Mouse (Mus musculus) heart, embryonic 12.5 days (tissue): ENCODE data around the gene Ubr7. TPM values are rescaled to one million over a fixed set of nuclear protein-coding genes. Genes with fewer than 3 reads are reported as not detected.

Experiments used
- ATAC-seq: fragments of 200-750 bp; cut with Nextera tagmentation; 2 replicates; pipeline ENCODE4 v1.8.0; 2017; ENCODE audit warnings: moderate TSS enrichment, moderate library complexity; ENCODE audit not compliant: insufficient number of reproducible peaks, low FRiP score
- H3K27ac ChIP-seq: fragments of 300-500 bp; sonication (generic); 2 replicates; pipeline ENCODE4 v1.5.1; 2016; ENCODE audit warnings: mild to moderate bottlenecking, moderate library complexity; ENCODE audit not compliant: poor library complexity, severe bottlenecking
- H3K27me3 ChIP-seq: fragments of 300-500 bp; sonication (generic); replicated peaks from 2 replicates; pipeline ENCODE4 v1.6.1; 2016; ENCODE audit warnings: mild to moderate bottlenecking, moderate library complexity
- H3K36me3 ChIP-seq: fragments of 300-500 bp; sonication (generic); 2 replicates; pipeline ENCODE4 v1.6.1; 2016; ENCODE audit warnings: mild to moderate bottlenecking, moderate library complexity
- H3K4me1 ChIP-seq: fragments of 300-500 bp; sonication (generic); replicated peaks from 2 replicates; pipeline ENCODE4 v1.6.1; 2016; ENCODE audit warnings: mild to moderate bottlenecking
- H3K4me2 ChIP-seq: fragments of 300-500 bp; sonication (generic); 2 replicates; pipeline ENCODE4 v1.6.1; 2016; ENCODE audit warnings: mild to moderate bottlenecking, moderate library complexity
- H3K4me3 ChIP-seq: fragments of 300-500 bp; sonication (generic); 2 replicates; pipeline ENCODE4 v1.5.1; 2016; ENCODE audit warnings: mild to moderate bottlenecking
- H3K9ac ChIP-seq: fragments of 300-500 bp; sonication (generic); 2 replicates; pipeline ENCODE4 v1.6.1; 2016; ENCODE audit warnings: mild to moderate bottlenecking, moderate library complexity
- H3K9me3 ChIP-seq: fragments of 300-500 bp; sonication (generic); replicated peaks from 2 replicates; pipeline ENCODE4 v1.6.1; 2016; ENCODE audit warnings: mild to moderate bottlenecking, moderate library complexity
- WGBS: fragments of 180-500 bp; shearing (Covaris S2); methylation state at CpG from one replicate; pipeline ENCODE4 v1.1.7; 2016; 5-methylcytosine and 5-hydroxymethylcytosine counted together
- polyA plus RNA-seq: library from polyadenylated mRNA; unstranded; fragments of >200 nt; fragmentation: Nextera tagmentation; extraction: Ambion mirVana; gene quantifications from 2 replicates; pipeline ENCODE4 v1.2.1, GENCODE M21; 2016

Ubr7 gene
- polyA plus RNA-seq, 1 experiment from 2014 or later = 34.7 TPM

- 0 out of 2 replicates have a peak overlapping the region, but pooled peaks have one; percentile 7 for H3K27ac ChIP-seq
- H3K9ac ChIP-seq = no peak overlapping the region
- no peak overlapping the region for H3K4me3 ChIP-seq
- H3K36me3 ChIP-seq = no peaks in the 10 kb centered on the region
- 40% methylated on average over 6 of the region's 6 CpGs for WGBS
- no peaks in the 10 kb centered on the region for H3K27me3 ChIP-seq
- H3K4me1 ChIP-seq = peaks cover 6% of the 10 kb centered on the region
- no peaks in the 10 kb centered on the region for H3K9me3 ChIP-seq
- no peak for ATAC-seq
- no peak overlapping the region; the same call in 1 of the 2 replicates for H3K4me2 ChIP-seq
Observed at GRCm38 (mm10) chr12:102723861-102724260, 33.9 kb upstream of the Ubr7 start.

- Histone ChIP-seq H3K36me3 (no peaks in the 10 kb centered on the region), H3K9ac (no peak overlapping the region), H3K4me2 (no peak overlapping the region), H3K9me3 (no peaks in the 10 kb centered on the region), H3K4me3 (no peak overlapping the region), H3K27me3 (no peaks in the 10 kb centered on the region), H3K27ac (no peak overlapping the region), H3K4me1 (peaks cover 7% of the 10 kb centered on the region)
- whole genome bisulfite sequencing = 90% methylated on average over 6 of the region's 6 CpGs
- no peak for ATAC-seq
Observed at GRCm38 (mm10) chr12:102725146-102725545, 32.6 kb upstream of the Ubr7 start.

- Histone ChIP-seq H3K9me3 (no peaks in the 10 kb centered on the region), H3K36me3 (no peaks in the 10 kb centered on the region), H3K27ac (no peak overlapping the region), H3K27me3 (no peaks in the 10 kb centered on the region), H3K4me1 (peaks cover 13% of the 10 kb centered on the region), H3K4me2 (no peak overlapping the region), H3K9ac (no peak overlapping the region), H3K4me3 (no peak overlapping the region)
- no peak for ATAC-seq
- 69% methylated on average over 7 of the region's 7 CpGs for WGBS
Observed at GRCm38 (mm10) chr12:102725761-102726175, 32.0 kb upstream of the Ubr7 start.

GRCm38 (mm10) chr12:102729855-102730797 is 27.6 kb upstream of the Ubr7 start:
- Histone ChIP-seq H3K27me3 (no peaks in the 10 kb centered on the region), H3K4me3 (peak overlapping the region; percentile 21; the same call in 1 of the 2 replicates), H3K4me1 (peaks cover 22% of the 10 kb centered on the region), H3K36me3 (no peaks in the 10 kb centered on the region), H3K27ac (no peak overlapping the region), H3K9ac (no peak overlapping the region), H3K4me2 (peak overlapping the region; percentile 57), H3K9me3 (no peaks in the 10 kb centered on the region)
- peak; percentile 94 for ATAC-seq
- 38% methylated on average over 26 of the region's 26 CpGs for WGBS

GRCm38 (mm10) chr12:102730798-102731619 is 26.8 kb upstream of the Ubr7 start:
- H3K9ac ChIP-seq = no peak overlapping the region
- H3K4me1 ChIP-seq = peaks cover 22% of the 10 kb centered on the region
- 0 out of 2 replicates have a peak, but pooled peaks have one; percentile 4 for ATAC-seq
- no peaks in the 10 kb centered on the region for H3K27me3 ChIP-seq
- no peaks in the 10 kb centered on the region for H3K36me3 ChIP-seq
- WGBS = 40% methylated on average over 16 of the region's 16 CpGs
- no peak overlapping the region for H3K27ac ChIP-seq
- H3K4me2 ChIP-seq = peak overlapping the region; percentile 57
- H3K9me3 ChIP-seq = no peaks in the 10 kb centered on the region
- H3K4me3 ChIP-seq = no peak overlapping the region

- Histone ChIP-seq H3K4me2 (no peak overlapping the region), H3K27me3 (no peaks in the 10 kb centered on the region), H3K27ac (no peak overlapping the region), H3K9me3 (no peaks in the 10 kb centered on the region), H3K9ac (no peak overlapping the region), H3K36me3 (no peaks in the 10 kb centered on the region), H3K4me1 (peaks cover 22% of the 10 kb centered on the region), H3K4me3 (no peak overlapping the region)
- no peak for ATAC-seq
- WGBS = 5% methylated on average over 5 of the region's 5 CpGs
Observed at GRCm38 (mm10) chr12:102733381-102733780, 24.4 kb upstream of the Ubr7 start.

GRCm38 (mm10) chr12:102739096-102739495 is 18.7 kb upstream of the Ubr7 start:
- ATAC-seq = no peak

GRCm38 (mm10) chr12:102740285-102740684 is 17.5 kb upstream of the Ubr7 start:
- H3K27me3 ChIP-seq = no peaks in the 10 kb centered on the region
- H3K9ac ChIP-seq = no peak overlapping the region
- WGBS = 61% methylated on average over 3 of the region's 3 CpGs
- no peaks in the 10 kb centered on the region for H3K9me3 ChIP-seq
- peaks cover 21% of the 10 kb centered on the region for H3K4me1 ChIP-seq
- H3K36me3 ChIP-seq = peaks cover 3% of the 10 kb centered on the region; the same call in 1 of the 2 replicates
- no peak overlapping the region for H3K4me3 ChIP-seq
- no peak overlapping the region for H3K27ac ChIP-seq
- no peak overlapping the region for H3K4me2 ChIP-seq
- no peak for ATAC-seq

More at GRCm38 (mm10) chr12:102739096-102739495, 18.7 kb upstream of the Ubr7 start:
- 59% methylated on average over 5 of the region's 5 CpGs for WGBS
- H3K9me3 ChIP-seq = no peaks in the 10 kb centered on the region
- H3K36me3 ChIP-seq = peaks cover 3% of the 10 kb centered on the region; the same call in 1 of the 2 replicates
- H3K4me1 ChIP-seq = peaks cover 15% of the 10 kb centered on the region
- H3K27me3 ChIP-seq = no peaks in the 10 kb centered on the region
- H3K27ac ChIP-seq = no peak overlapping the region
- H3K4me3 ChIP-seq = no peak overlapping the region
- H3K9ac ChIP-seq = no peak overlapping the region
- no peak overlapping the region for H3K4me2 ChIP-seq

- ATAC-seq = no peak
- H3K36me3 ChIP-seq = peaks cover 6% of the 10 kb centered on the region; the same call in 1 of the 2 replicates
- no peak overlapping the region; the same call in 1 of the 2 replicates for H3K9ac ChIP-seq
- H3K27me3 ChIP-seq = no peaks in the 10 kb centered on the region
- no peak overlapping the region for H3K27ac ChIP-seq
- peaks cover 21% of the 10 kb centered on the region for H3K4me1 ChIP-seq
- H3K4me3 ChIP-seq = no peak overlapping the region
- H3K9me3 ChIP-seq = no peaks in the 10 kb centered on the region
- WGBS = 58% methylated on average over 7 of the region's 7 CpGs
- H3K4me2 ChIP-seq = no peak overlapping the region
Observed at GRCm38 (mm10) chr12:102742056-102742455, 15.7 kb upstream of the Ubr7 start.

- Histone ChIP-seq H3K4me1 (peaks cover 21% of the 10 kb centered on the region), H3K36me3 (peaks cover 10% of the 10 kb centered on the region; the same call in 1 of the 2 replicates), H3K4me3 (peak overlapping the region; percentile 95), H3K9me3 (no peaks in the 10 kb centered on the region), H3K9ac (peak overlapping the region; percentile 92), H3K27ac (peak overlapping the region; percentile 97), H3K4me2 (peak overlapping the region; percentile 89), H3K27me3 (no peaks in the 10 kb centered on the region)
- ATAC-seq = peak; percentile 45
- under 1% methylated on average over 33 of the region's 33 CpGs for WGBS
Observed at GRCm38 (mm10) chr12:102743036-102743588, 14.7 kb upstream of the Ubr7 start.
